Mouse (Mus musculus): ENCODE data around the gene Zc3h4.

DNA sequence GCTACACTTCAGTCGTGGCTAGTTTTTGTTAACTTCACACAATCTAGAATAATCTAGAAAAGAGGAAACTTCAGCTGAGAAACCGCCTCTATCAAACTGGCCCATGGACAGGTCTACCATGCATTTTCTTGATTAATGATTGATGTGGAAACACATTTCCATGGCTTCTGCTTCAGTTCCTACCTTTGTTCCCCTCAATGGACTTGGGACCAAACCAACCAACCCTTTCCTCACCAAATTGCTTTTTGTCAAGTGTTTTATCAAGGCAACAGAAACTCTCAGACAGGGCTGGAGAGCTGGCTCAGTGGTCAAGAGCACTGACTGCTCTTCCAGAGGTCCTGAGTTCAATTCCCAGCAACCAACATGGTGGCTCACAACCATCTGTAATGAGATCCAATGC is 30.1 kb upstream of the Zc3h4 start:
- TF ChIP-seq CTCF (IDR thresholded peaks at IDR 0.05 in 2 of 3, conservative IDR thresholded peaks at IDR 0.05 in 1 of 3; ENCODE audit: control insufficient read depth in 1 of 3, insufficient read depth in 1 of 3, low read depth in 2 of 3, low read length in 3 of 3, poor library complexity in 1 of 3, severe bottlenecking in 1 of 3) (no peak), KAT2A (conservative IDR thresholded peaks at IDR 0.05; ENCODE audit: low read depth, low read length) (no peak), E2F4 (IDR thresholded peaks at IDR 0.05; ENCODE audit: borderline replicate concordance, low read depth, low read length) (no peak), ELF1 (IDR thresholded peaks at IDR 0.05; ENCODE audit: low read depth, low read length) (no peak), ETS1 (IDR thresholded peaks at IDR 0.05; ENCODE audit: low read depth, low read length) (no peak), ZKSCAN1 (IDR thresholded peaks at IDR 0.05; ENCODE audit: low read depth, low read length) (no peak), POLR2A (IDR thresholded peaks at IDR 0.05; ENCODE audit: control insufficient read depth in 1 of 2, insufficient read depth in 1 of 2, low read depth in 1 of 2, low read length in 2 of 2, poor library complexity in 1 of 2) (no peak), NELFE (IDR thresholded peaks at IDR 0.05; ENCODE audit: low read depth, low read length) (no peak), RCOR1 (IDR thresholded peaks at IDR 0.05; ENCODE audit: low read depth, low read length) (no peak), GATA1 (IDR thresholded peaks at IDR 0.05; ENCODE audit: low read depth, low read length) (no peak), EP300 (IDR thresholded peaks at IDR 0.05; ENCODE audit: low read depth in 1 of 2, low read length in 2 of 2) (no peak), NRF1 (IDR thresholded peaks at IDR 0.05; ENCODE audit: insufficient read depth, low read depth, low read length, poor library complexity, severe bottlenecking) (no peak)
